Mouse (Mus musculus) heart, embryonic 14.5 days (tissue): ENCODE measurements at regions not wholly inside any gene's neighbourhood (a gene's known extent, or its start where the extent isn't known, plus 50 kb on each side); places are given as distances from the start of the nearest gene placed in this dataset.

Source experiments
- ATAC-seq: fragments of 200-750 bp; cut with Nextera tagmentation; 2 replicates; pipeline ENCODE4 v1.8.0; 2017; ENCODE audit warnings: low read depth, moderate TSS enrichment; ENCODE audit not compliant: insufficient number of reproducible peaks, insufficient read depth, low FRiP score
- H3K27ac ChIP-seq, 2 experiments: fragments of 200-500 bp in 1 of 2; fragments of 300-500 bp in 1 of 2; sonication (generic) in 1 of 2; replicated peaks in 1 of 2; 2 replicates each; pipeline ENCODE4 v1.5.1; 2012 to 2014; ENCODE audit warnings: low read depth in 2 of 2, low read length in 2 of 2, control low read depth in 1 of 2, mild to moderate bottlenecking in 1 of 2, mixed read lengths in 1 of 2; ENCODE audit not compliant: control insufficient read depth in 1 of 2, insufficient read depth in 1 of 2
- H3K27me3 ChIP-seq: fragments of 300-500 bp; sonication (generic); 2 replicates; pipeline ENCODE4 v1.6.1; 2014; ENCODE audit warnings: mild to moderate bottlenecking, low read length, control low read depth; ENCODE audit not compliant: control insufficient read depth, insufficient read depth
- H3K36me3 ChIP-seq: fragments of 300-500 bp; sonication (generic); 2 replicates; pipeline ENCODE4 v1.6.1; 2014; ENCODE audit warnings: mild to moderate bottlenecking, control low read depth, low read length, mixed read lengths; ENCODE audit not compliant: control insufficient read depth, insufficient read depth
- H3K4me1 ChIP-seq, 2 experiments: fragments of 200-500 bp in 1 of 2; fragments of 300-500 bp in 1 of 2; sonication (generic) in 1 of 2; 2 replicates each; pipeline ENCODE4 v1.6.1; 2012 to 2014; ENCODE audit warnings: low read length in 2 of 2, control low read depth in 1 of 2, mixed read lengths in 1 of 2; ENCODE audit not compliant: control insufficient read depth in 2 of 2, insufficient read depth in 2 of 2
- H3K4me2 ChIP-seq: fragments of 300-500 bp; sonication (generic); 2 replicates; pipeline ENCODE4 v1.6.1; 2014; ENCODE audit warnings: mild to moderate bottlenecking, low read length
- H3K4me3 ChIP-seq, 2 experiments: fragments of 200-500 bp in 1 of 2; fragments of 300-500 bp in 1 of 2; sonication (generic) in 1 of 2; 2 replicates each; pipeline ENCODE4 v1.5.1; 2012 to 2014; ENCODE audit warnings: low read length in 2 of 2, mild to moderate bottlenecking in 2 of 2, control low read depth in 1 of 2, low read depth in 1 of 2, moderate library complexity in 1 of 2; ENCODE audit not compliant: control insufficient read depth in 1 of 2, insufficient read depth in 1 of 2
- H3K9ac ChIP-seq: fragments of 300-500 bp; sonication (generic); 2 replicates; pipeline ENCODE4 v1.6.1; 2014; ENCODE audit warnings: mild to moderate bottlenecking, low read length
- H3K9me3 ChIP-seq: fragments of 300-500 bp; sonication (generic); 2 replicates; pipeline ENCODE4 v1.6.1; 2016; ENCODE audit warnings: low read length, control low read depth; ENCODE audit not compliant: control insufficient read depth
- WGBS: fragments of 180-500 bp; shearing (Covaris S2); extraction: QIAGEN DNeasy Blood & Tissue Kit; methylation state at CpG from one replicate; pipeline ENCODE4 v1.1.7; 2014; 5-methylcytosine and 5-hydroxymethylcytosine counted together

- Histone ChIP-seq H3K9me3 (peaks cover 3% of the 10 kb centered on the region; the same call in 1 of the 2 replicates), H3K36me3 (no peaks in the 10 kb centered on the region), H3K4me3 (no peak overlapping the region), H3K27ac (no peak overlapping the region), H3K4me2 (no peak overlapping the region), H3K9ac (no peak overlapping the region), H3K27me3 (no peaks in the 10 kb centered on the region), H3K4me1 (no peaks in the 10 kb centered on the region)
- WGBS = 82% methylated on average over 6 of the region's 6 CpGs
- no peak for ATAC-seq
These were observed 252.5 kb upstream of the Mad2l1 start for GRCm38 (mm10) chr6:66282566-66283115.

- H3K9me3 ChIP-seq = no peaks in the 10 kb centered on the region
- H3K9ac ChIP-seq = no peak overlapping the region
- H3K27me3 ChIP-seq = no peaks in the 10 kb centered on the region
- 71% methylated on average over 4 of the region's 4 CpGs for WGBS
- H3K27ac ChIP-seq = no peak overlapping the region
- no peak overlapping the region for H3K4me2 ChIP-seq
- ATAC-seq = no peak
- no peaks in the 10 kb centered on the region for H3K36me3 ChIP-seq
- no peak overlapping the region for H3K4me3 ChIP-seq
- H3K4me1 ChIP-seq = no peaks in the 10 kb centered on the region
These were observed 251.7 kb upstream of the Mad2l1 start for GRCm38 (mm10) chr6:66283521-66283920.

- ATAC-seq = no peak
- Histone ChIP-seq H3K36me3 (no peaks in the 10 kb centered on the region), H3K4me2 (no peak overlapping the region), H3K9ac (no peak overlapping the region), H3K27me3 (no peaks in the 10 kb centered on the region), H3K4me1 (no peaks in the 10 kb centered on the region), H3K9me3 (no peaks in the 10 kb centered on the region), H3K27ac (no peak overlapping the region), H3K4me3 (no peak overlapping the region)
These were observed 247.6 kb upstream of the Mad2l1 start for GRCm38 (mm10) chr6:66287607-66288006.

GRCm38 (mm10) chr6:66289196-66289595, 246.0 kb upstream of the Mad2l1 start:
- 36% methylated on average over 3 of the region's 3 CpGs for WGBS

GRCm38 (mm10) chr6:66291576-66291975, 243.6 kb upstream of the Mad2l1 start:
- no peak overlapping the region for H3K27ac ChIP-seq
- no peak for ATAC-seq
- no peaks in the 10 kb centered on the region for H3K27me3 ChIP-seq
- no peaks in the 10 kb centered on the region for H3K9me3 ChIP-seq
- H3K9ac ChIP-seq = no peak overlapping the region
- 77% methylated on average over 2 of the region's 2 CpGs for WGBS
- no peaks in the 10 kb centered on the region for H3K4me1 ChIP-seq
- no peak overlapping the region for H3K4me2 ChIP-seq
- H3K4me3 ChIP-seq = no peak overlapping the region
- H3K36me3 ChIP-seq = no peaks in the 10 kb centered on the region

More at GRCm38 (mm10) chr6:66289196-66289595, 246.0 kb upstream of the Mad2l1 start:
- Histone ChIP-seq H3K27ac (no peak overlapping the region), H3K4me1 (no peaks in the 10 kb centered on the region), H3K4me2 (no peak overlapping the region), H3K27me3 (no peaks in the 10 kb centered on the region), H3K36me3 (no peaks in the 10 kb centered on the region), H3K4me3 (no peak overlapping the region), H3K9me3 (no peaks in the 10 kb centered on the region), H3K9ac (no peak overlapping the region)
- no peak for ATAC-seq

- no peaks in the 10 kb centered on the region for H3K4me1 ChIP-seq
- ATAC-seq = no peak
- 82% methylated on average over 4 of the region's 4 CpGs for WGBS
- no peaks in the 10 kb centered on the region for H3K27me3 ChIP-seq
- H3K4me2 ChIP-seq = no peak overlapping the region
- no peaks in the 10 kb centered on the region for H3K9me3 ChIP-seq
- no peaks in the 10 kb centered on the region for H3K36me3 ChIP-seq
- no peak overlapping the region for H3K9ac ChIP-seq
- no peak overlapping the region for H3K27ac ChIP-seq
- no peak overlapping the region for H3K4me3 ChIP-seq
These were observed 237.1 kb upstream of the Mad2l1 start for GRCm38 (mm10) chr6:66298056-66298455.

- H3K27ac ChIP-seq = no peak overlapping the region
These were observed 235.0 kb upstream of the Mad2l1 start for GRCm38 (mm10) chr6:66300189-66300588.

GRCm38 (mm10) chr6:66344848-66345247, 190.3 kb upstream of the Mad2l1 start:
- 82% methylated on average over 2 of the region's 2 CpGs for WGBS
- Histone ChIP-seq H3K27me3 (no peaks in the 10 kb centered on the region), H3K36me3 (no peaks in the 10 kb centered on the region), H3K9ac (no peak overlapping the region), H3K4me3 (no peak overlapping the region), H3K9me3 (no peaks in the 10 kb centered on the region), H3K4me2 (no peak overlapping the region), H3K4me1 (peaks cover 0 to 11% of the 10 kb centered on the region in 2 experiments; a peak in 3 of 4 replicates), H3K27ac (no peak overlapping the region)
- ATAC-seq = no peak

More at GRCm38 (mm10) chr6:66300189-66300588, 235.0 kb upstream of the Mad2l1 start:
- Histone ChIP-seq H3K36me3 (no peaks in the 10 kb centered on the region), H3K9me3 (no peaks in the 10 kb centered on the region), H3K4me3 (no peak overlapping the region), H3K9ac (no peak overlapping the region), H3K27me3 (no peaks in the 10 kb centered on the region), H3K4me1 (no peaks in the 10 kb centered on the region), H3K4me2 (no peak overlapping the region)
- ATAC-seq = no peak
